Mouse (Mus musculus): ENCODE results near the gene Gipr.
"Not testable (repeated sequence)": the region's sequence is repeated elsewhere in the genome, so short reads cannot be mapped to it uniquely, and the experiment has no call there.

Gipr gene

GRCm38 (mm10) chr7:19178443-19179092 is 12.6 kb upstream of the Gipr start:
- peak; percentile 69 for DNase-seq (ENCODE audit: low spot score)

GRCm38 (mm10) chr7:19178035-19178434 is 12.1 kb upstream of the Gipr start:
- DNase-seq (ENCODE audit: low spot score), result no peak

DNA sequence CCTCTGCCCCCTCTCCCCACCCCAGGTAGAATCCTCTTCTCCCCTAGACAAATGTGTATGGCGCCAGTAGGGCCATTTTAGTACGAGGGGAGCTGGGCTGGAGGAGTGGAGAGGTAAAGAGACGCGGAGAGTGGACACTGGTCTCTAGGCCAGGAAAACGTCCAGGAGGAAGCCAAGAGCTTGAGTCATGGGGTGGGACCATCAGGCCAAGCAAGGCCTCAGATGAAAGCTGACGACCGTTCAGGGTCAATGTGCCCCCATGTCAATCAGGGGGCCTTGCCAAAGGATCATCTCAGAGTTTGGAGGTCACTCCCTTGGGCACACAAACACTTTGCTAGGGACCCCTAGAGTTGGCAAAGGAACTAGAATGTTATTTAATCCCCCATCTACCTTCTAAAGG is 11.3 kb upstream of the Gipr start:
- DNase-seq (ENCODE audit: low spot score), result no peak

- no peak for DNase-seq (ENCODE audit: low spot score)
Measured at GRCm38 (mm10) chr7:19176516-19176947, 10.6 kb upstream of the Gipr start.

GRCm38 (mm10) chr7:19175708-19176515 is 10.0 kb upstream of the Gipr start, which contains the start of gene Eml2:
Eml2 (plus strand) TSS chr7:19176421.
- peak; percentile 82 for DNase-seq (ENCODE audit: low spot score)

DNA sequence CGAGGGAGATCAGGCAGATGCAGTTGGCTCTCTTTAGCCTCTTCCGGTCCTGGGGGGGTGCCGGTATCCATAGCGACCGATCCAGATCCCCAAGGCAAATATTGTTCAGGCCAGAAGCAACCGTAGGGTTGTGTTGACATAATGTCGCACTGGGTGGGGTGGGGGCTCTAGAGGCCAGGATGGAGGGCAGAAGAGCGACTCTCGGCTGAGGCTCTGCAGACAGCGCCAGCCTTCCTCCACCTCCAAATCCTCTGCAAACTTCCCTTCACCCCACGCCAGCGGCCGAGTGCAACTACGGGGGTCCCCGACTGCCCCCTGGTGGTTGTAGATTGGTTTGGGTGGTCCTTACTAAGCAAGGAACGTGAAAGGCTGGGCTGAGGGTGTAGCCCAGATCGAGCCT is 6.9 kb upstream of the Gipr start:
- DNase-seq (ENCODE audit: low spot score), result peak; percentile 78

GRCm38 (mm10) chr7:19171831-19172230 is 5.9 kb upstream of the Gipr start:
- DNase-seq (ENCODE audit: low spot score), result no peak

DNA sequence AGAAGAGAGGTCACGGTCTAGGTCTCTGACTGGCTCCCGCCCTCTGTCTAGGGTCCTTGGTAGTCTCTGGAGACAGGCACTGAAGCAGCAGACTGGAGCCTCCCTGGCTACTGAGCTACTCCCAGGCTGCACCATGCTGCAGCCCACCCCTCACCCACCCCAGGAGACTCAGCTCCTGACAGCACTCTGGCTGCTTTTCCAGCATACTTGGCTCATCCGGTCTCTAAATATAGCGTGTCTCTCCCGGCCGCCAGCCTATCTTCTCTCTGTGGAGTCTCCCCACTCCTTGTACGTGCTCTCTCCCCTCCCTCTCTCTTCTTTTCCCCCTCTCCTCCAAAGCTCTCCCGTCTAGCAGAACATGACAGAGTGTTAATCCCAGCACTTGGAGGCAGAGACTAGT is 4.2 kb upstream of the Gipr start:
- no peak for DNase-seq (ENCODE audit: low spot score)

- DNase-seq (ENCODE audit: low spot score), result no peak
Measured at GRCm38 (mm10) chr7:19169506-19169905, 3.6 kb upstream of the Gipr start.

DNA sequence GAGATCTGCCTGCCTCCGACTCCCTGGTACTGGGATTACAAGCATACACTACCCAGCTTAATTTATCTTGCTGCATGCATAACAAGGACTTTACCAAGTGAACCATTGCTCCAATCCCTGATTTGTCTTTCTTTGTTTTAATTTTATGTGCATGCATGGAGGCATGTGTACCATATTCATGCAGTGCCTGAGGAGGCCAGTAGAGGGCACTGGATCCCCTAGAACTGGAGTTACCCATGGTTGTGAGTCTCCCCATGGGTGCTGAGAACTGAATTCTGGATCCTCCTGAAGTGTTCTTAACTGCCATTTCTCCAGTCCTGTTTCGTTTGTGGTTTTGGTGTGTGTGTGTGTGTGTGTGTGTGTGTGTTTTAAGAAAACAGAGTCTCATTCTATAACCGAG is 1.1 kb upstream of the Gipr start:
- DNase-seq (ENCODE audit: low spot score), result no peak

- DNase-seq (ENCODE audit: low spot score), result peak; percentile 58
Measured at GRCm38 (mm10) chr7:19164978-19165377, 949 bp downstream of the Gipr start.

- DNase-seq (ENCODE audit: low spot score), result peak; percentile 52
Measured at GRCm38 (mm10) chr7:19164189-19164588, 1.7 kb downstream of the Gipr start.

DNA sequence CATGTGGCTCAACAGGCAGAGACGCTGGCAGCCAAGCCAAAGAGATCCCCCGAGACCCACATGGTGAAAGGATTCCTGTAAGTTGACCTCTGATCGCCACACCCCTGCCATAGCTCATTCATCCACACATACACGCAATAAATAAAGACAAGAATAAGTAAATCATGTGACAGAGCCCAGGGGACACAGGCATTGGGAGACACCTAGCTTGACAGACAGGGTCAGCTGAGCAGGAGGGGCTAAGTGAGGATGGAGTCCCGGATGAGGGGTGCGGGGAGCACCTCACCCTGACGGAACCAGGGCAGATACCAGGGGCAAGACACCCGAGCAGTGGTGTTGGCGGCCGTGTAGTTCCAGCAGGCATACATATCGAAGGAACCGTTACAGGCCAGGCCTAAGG is 2.2 kb downstream of the Gipr start:
- DNase-seq (ENCODE audit: low spot score), result no peak

- DNase-seq (ENCODE audit: low spot score), result no peak
Measured at GRCm38 (mm10) chr7:19162928-19163327, 3.0 kb downstream of the Gipr start.

- DNase-seq (ENCODE audit: low spot score), result no peak
Measured at GRCm38 (mm10) chr7:19160115-19160514, 5.8 kb downstream of the Gipr start.

DNA sequence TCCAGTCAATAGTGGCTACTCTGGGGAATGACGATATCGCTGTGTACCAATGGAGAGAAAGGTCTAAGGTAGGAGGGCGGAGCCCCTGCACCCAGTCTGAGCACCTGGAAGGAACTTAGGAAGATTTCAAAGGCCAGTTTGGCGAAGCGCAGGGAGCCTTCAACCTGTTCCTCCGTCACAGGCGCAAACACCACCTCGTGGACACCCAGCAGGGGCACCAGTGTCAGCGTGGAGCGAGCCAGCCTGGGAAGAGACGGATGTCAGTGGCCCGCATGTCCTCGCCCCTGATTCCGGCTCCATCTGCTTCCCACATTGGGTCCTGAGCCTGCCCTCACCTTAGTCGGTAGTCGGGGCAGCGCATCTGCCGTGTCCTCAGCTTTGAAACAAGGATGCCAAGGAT is 6.5 kb downstream of the Gipr start:
- DNase-seq (ENCODE audit: low spot score), result no peak

- DNase-seq (ENCODE audit: low spot score), result no peak
Measured at GRCm38 (mm10) chr7:19158601-19159000, 7.3 kb downstream of the Gipr start.

DNA sequence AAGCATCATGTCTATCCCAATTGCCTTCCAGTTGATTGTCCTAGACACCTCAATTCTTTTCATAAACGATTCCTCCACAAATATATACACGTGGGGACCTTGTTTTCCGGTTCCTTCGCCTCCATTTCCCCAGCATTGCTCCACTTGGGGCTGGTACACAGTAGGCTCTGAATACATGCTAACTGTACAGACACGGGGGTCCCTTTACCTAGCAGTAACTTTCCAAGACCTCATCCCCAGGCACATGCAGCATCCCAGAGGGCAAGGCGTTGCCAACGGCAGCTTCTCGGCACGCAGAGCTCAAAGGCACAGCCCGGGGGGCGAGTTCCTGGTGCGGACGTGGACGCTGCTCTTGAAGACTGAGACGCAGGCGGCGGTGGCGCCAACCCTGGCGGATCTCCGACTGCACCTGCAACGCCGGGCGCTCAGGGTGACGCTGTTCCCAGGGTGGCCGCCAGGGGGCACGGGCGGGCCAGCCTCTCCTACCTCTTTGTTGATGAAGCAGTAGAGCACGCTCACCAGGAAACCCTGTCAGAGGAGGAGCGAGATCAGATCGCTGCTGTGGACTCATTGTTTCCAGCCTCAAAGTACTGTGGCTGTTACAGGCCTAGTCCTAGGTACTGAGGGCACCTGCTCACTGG is 8.6 kb downstream of the Gipr start:
- DNase-seq (ENCODE audit: low spot score), result peak; percentile 88

GRCm38 (mm10) chr7:19155825-19156475 is 10.0 kb downstream of the Gipr start:
- no peak for DNase-seq (ENCODE audit: low spot score)

GRCm38 (mm10) chr7:19154796-19155195 is 11.1 kb downstream of the Gipr start:
- no peak for DNase-seq (ENCODE audit: low spot score)

GRCm38 (mm10) chr7:19151121-19151520 is 14.8 kb downstream of the Gipr start:
- DNase-seq (ENCODE audit: low spot score), result not testable (repeated sequence)

DNA sequence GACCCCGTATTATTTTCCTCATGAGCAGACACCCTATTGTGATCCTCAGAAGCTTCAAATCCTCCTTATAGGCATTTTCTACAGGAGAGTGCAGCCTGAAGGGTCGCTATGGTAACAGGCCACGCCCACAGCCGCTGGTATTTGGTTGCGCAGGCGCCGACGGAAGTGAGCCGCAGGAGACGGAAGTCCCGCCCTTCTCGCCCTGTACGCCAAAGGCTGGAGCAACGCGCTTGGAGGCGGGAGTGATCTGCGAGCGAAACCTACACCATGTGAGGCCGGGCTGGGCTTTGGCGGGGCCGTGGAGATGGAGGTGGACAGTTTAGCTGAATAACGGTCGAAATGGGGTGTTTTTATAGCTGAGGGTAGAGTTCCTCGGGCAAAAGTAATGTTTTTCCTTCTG is 16.3 kb downstream of the Gipr start, which contains the start of gene Snrpd2:
Snrpd2 (plus strand) TSS at position 97 of the 400 bp plus-strand sequence.
- DNase-seq (ENCODE audit: low spot score), result peak; percentile 96

All from testis, postnatal 14 days (tissue).